Mouse (Mus musculus): ENCODE data around the gene Hus1. TPM values are rescaled to one million over a fixed set of nuclear protein-coding genes. Genes with fewer than 3 reads are reported as not detected.

The Hus1 gene
- total and polyA plus RNA-seq, 3 experiments, result 14.3 to 31.0 (median 29.9) TPM

- Histone ChIP-seq H3K27ac (ENCODE audit: insufficient read depth, low read depth) (no peak within 1 kb of the TSS), H3K27me3 (replicated peaks) (peaks cover 80% of the 10 kb centered on the region), H3K79me2 (replicated peaks; ENCODE audit: control insufficient read depth, extremely low read depth, insufficient read depth, poor library complexity, severe bottlenecking) (no peaks in the 10 kb centered on the region), H3K4me2 (ENCODE audit: insufficient read depth, low read depth, poor library complexity, severe bottlenecking) (no peak within 1 kb of the TSS), H3K4me1 (ENCODE audit: control insufficient read depth in 1 of 2, insufficient read depth in 2 of 2) (no peaks in the 10 kb centered on the region), H3K9ac (ENCODE audit: insufficient read depth, low read depth) (no peak within 1 kb of the TSS), H3K9me3 (replicated peaks; ENCODE audit: low read length) (no peaks in the 10 kb centered on the region), H3K36me3 (replicated peaks in 1 of 2; ENCODE audit: control insufficient read depth in 1 of 2, insufficient read depth in 1 of 2, low read length in 1 of 2) (no peaks in the 10 kb centered on the region), H3K4me3 (replicated peaks in 1 of 3; ENCODE audit: low read depth in 2 of 3, low read length in 2 of 3, poor library complexity in 1 of 3) (no peak within 1 kb of the TSS)
- no peak for TF ChIP-seq CHD1 (IDR thresholded peaks at IDR 0.05; ENCODE audit: low read depth, low read length)
- TF ChIP-seq ELF1 (IDR thresholded peaks at IDR 0.05; ENCODE audit: low read depth, low read length), result no peak
- no peak for TF ChIP-seq JUND (conservative IDR thresholded peaks at IDR 0.05; ENCODE audit: low read depth, low read length)
- no peak for TF ChIP-seq CTCF (conservative IDR thresholded peaks at IDR 0.05 in 1 of 2, IDR thresholded peaks at IDR 0.05 in 1 of 2; ENCODE audit: low read depth in 2 of 2, low read length in 2 of 2)
- TF ChIP-seq MAFK (IDR thresholded peaks at IDR 0.05; ENCODE audit: insufficient replicate concordance, low read length), result no peak
- no peak for TF ChIP-seq RCOR1 (conservative IDR thresholded peaks at IDR 0.05; ENCODE audit: low read depth, low read length)
- TF ChIP-seq PAX5 (IDR thresholded peaks at IDR 0.05; ENCODE audit: low read length), result no peak
- in situ Hi-C loops (cut with MboI; ENCODE audit: low pct_ligation_motif_present, low pct_unique_long_range_greater_than_20kb, low sequenced_read_pairs) (no loop called here), dilution Hi-C loops (cut with MboI; ENCODE audit: extremely low pct_ligation_motif_present, extremely low pct_unique_long_range_greater_than_20kb, low sequenced_read_pairs) (no loop called here)
- DNase-seq (ENCODE audit: extremely low read depth), result no peak
Observed at GRCm38 (mm10) chr11:9048703-9049060, 37.7 kb upstream of the Hus1 start, which contains the start of gene Sun3. Gene Sun3 (minus strand): TSS chr11:9048991.

DNA sequence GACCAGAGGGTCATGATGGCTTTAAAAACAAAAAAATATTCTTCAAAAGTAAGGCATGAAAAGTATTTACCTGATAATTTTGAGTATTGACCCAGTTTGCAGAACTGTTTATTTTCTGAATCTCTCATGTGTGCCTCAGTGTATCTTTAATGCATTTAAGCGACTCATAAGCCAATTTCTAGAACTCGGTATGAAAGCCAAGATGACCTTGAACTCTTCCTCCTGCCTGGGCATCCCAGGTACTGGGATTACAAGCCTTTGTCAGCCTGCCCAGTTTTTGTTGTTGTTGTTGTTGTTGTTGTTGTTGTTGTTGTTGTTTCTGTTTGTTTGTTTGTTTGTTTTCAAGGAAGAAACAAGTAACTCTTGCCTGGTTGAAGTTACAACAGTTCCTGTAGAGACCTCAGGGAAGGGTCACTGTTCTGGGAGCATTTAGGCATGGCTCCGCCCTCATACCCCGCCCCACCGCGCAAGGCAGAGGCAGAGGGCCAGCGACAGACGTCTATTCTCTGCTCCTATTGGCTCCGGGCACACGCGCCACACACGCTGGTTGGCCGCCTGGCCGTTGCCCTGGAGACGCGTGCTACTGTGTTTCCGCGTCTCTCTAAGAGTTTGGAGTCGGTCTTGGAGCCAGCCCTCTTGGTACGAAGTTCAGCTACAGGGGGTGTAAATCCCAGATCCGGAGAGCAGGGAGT, 37.2 kb upstream of the Hus1 start, which contains the start of gene Gm11992:
TSS of gene Gm11992 (plus strand) at position 584 of the 692 bp plus-strand sequence.
- Histone ChIP-seq H3K4me3 (replicated peaks in 1 of 3; ENCODE audit: low read depth in 2 of 3, low read length in 2 of 3, poor library complexity in 1 of 3) (no peak within 1 kb of the TSS), H3K27me3 (replicated peaks) (peaks cover 76% of the 10 kb centered on the region), H3K9ac (ENCODE audit: insufficient read depth, low read depth) (no peak within 1 kb of the TSS), H3K36me3 (replicated peaks in 1 of 2; ENCODE audit: control insufficient read depth in 1 of 2, insufficient read depth in 1 of 2, low read length in 1 of 2) (no peaks in the 10 kb centered on the region), H3K9me3 (replicated peaks; ENCODE audit: low read length) (no peaks in the 10 kb centered on the region), H3K4me1 (ENCODE audit: control insufficient read depth in 1 of 2, insufficient read depth in 2 of 2) (no peaks in the 10 kb centered on the region), H3K79me2 (replicated peaks; ENCODE audit: control insufficient read depth, extremely low read depth, insufficient read depth, poor library complexity, severe bottlenecking) (no peaks in the 10 kb centered on the region), H3K4me2 (ENCODE audit: insufficient read depth, low read depth, poor library complexity, severe bottlenecking) (no peak within 1 kb of the TSS), H3K27ac (ENCODE audit: insufficient read depth, low read depth) (no peak within 1 kb of the TSS)
- dilution Hi-C loops (cut with MboI; ENCODE audit: extremely low pct_ligation_motif_present, extremely low pct_unique_long_range_greater_than_20kb, low sequenced_read_pairs) (no loop called here), in situ Hi-C loops (cut with MboI; ENCODE audit: low pct_ligation_motif_present, low pct_unique_long_range_greater_than_20kb, low sequenced_read_pairs) (no loop called here)
- TF ChIP-seq BHLHE40 (IDR thresholded peaks at IDR 0.05; ENCODE audit: low read depth, low read length) (no peak), GABPA (IDR thresholded peaks at IDR 0.05; ENCODE audit: insufficient replicate concordance, low read depth, low read length) (no peak), MAX (IDR thresholded peaks at IDR 0.05; ENCODE audit: low read length) (no peak), PAX5 (IDR thresholded peaks at IDR 0.05; ENCODE audit: low read length) (no peak), JUN (IDR thresholded peaks at IDR 0.05; ENCODE audit: insufficient read depth, low read depth, low read length) (no peak), KAT2A (IDR thresholded peaks at IDR 0.05; ENCODE audit: insufficient replicate concordance, low read length) (no peak), NELFE (IDR thresholded peaks at IDR 0.05; ENCODE audit: low read depth, low read length) (no peak), E2F4 (IDR thresholded peaks at IDR 0.05; ENCODE audit: insufficient replicate concordance, low read depth, low read length) (no peak), USF2 (conservative IDR thresholded peaks at IDR 0.05; ENCODE audit: low read depth, low read length) (no peak)
- DNase-seq (ENCODE audit: extremely low read depth), result no peak
